Mouse (Mus musculus) T-helper 17 cell (primary cell): ENCODE results near the gene Srsf1.

Source experiments
- in situ Hi-C, 2 experiments: fragments of 300-600 bp; cut with MboI, MseI; formaldehyde crosslinking; loops; 1 replicate in 1 of 2; 2 replicates in 1 of 2; pipeline ENCODE4 v1.15.1; 2025; ENCODE audit warnings: high pct_unique_total_duplicates in 2 of 2

Srsf1 gene

GRCm38 (mm10) chr11:88046944-88047794, at the start of gene Srsf1:
Gene Srsf1 (plus strand): TSS chr11:88047373.
- in situ Hi-C loops: loop anchor here (5.0 to 10.0 kb wide), 2 partner anchors 75 to 322 kb away; no protein-coding TSS in a partner anchor

- in situ Hi-C loops: no loop called here
Measured at GRCm38 (mm10) chr11:87999751-88000150, 47.4 kb upstream of the Srsf1 start.

- in situ Hi-C loops: no loop called here
Measured at GRCm38 (mm10) chr11:88002738-88003137, 44.4 kb upstream of the Srsf1 start.

- in situ Hi-C loops: no loop called here
Measured at GRCm38 (mm10) chr11:88004123-88004522, 43.0 kb upstream of the Srsf1 start.

- in situ Hi-C loops: no loop called here
Measured at GRCm38 (mm10) chr11:88008641-88009040, 38.5 kb upstream of the Srsf1 start.

GRCm38 (mm10) chr11:88009542-88010190, 37.5 kb upstream of the Srsf1 start:
- in situ Hi-C loops: no loop called here

- in situ Hi-C loops: no loop called here
Measured at GRCm38 (mm10) chr11:88011208-88011913, 35.8 kb upstream of the Srsf1 start.

GRCm38 (mm10) chr11:88011914-88012419, 35.2 kb upstream of the Srsf1 start:
- in situ Hi-C loops: no loop called here

- in situ Hi-C loops: no loop called here
Measured at GRCm38 (mm10) chr11:88012621-88013244, 34.4 kb upstream of the Srsf1 start.

GRCm38 (mm10) chr11:88013632-88014031, 33.5 kb upstream of the Srsf1 start:
- in situ Hi-C loops: no loop called here

- in situ Hi-C loops: no loop called here
Measured at GRCm38 (mm10) chr11:88015161-88015560, 32.0 kb upstream of the Srsf1 start.

- in situ Hi-C loops: no loop called here
Measured at GRCm38 (mm10) chr11:88015795-88016194, 31.4 kb upstream of the Srsf1 start.

GRCm38 (mm10) chr11:88023933-88024332, 23.2 kb upstream of the Srsf1 start:
- in situ Hi-C loops: no loop called here

- in situ Hi-C loops: no loop called here
Measured at GRCm38 (mm10) chr11:88027391-88028035, 19.7 kb upstream of the Srsf1 start.

- in situ Hi-C loops: no loop called here
Measured at GRCm38 (mm10) chr11:88028193-88028684, 18.9 kb upstream of the Srsf1 start.

- in situ Hi-C loops: no loop called here
Measured at GRCm38 (mm10) chr11:88030219-88030618, 17.0 kb upstream of the Srsf1 start.

GRCm38 (mm10) chr11:88030836-88031235, 16.3 kb upstream of the Srsf1 start:
- in situ Hi-C loops: no loop called here

GRCm38 (mm10) chr11:88031753-88032152, 15.4 kb upstream of the Srsf1 start:
- in situ Hi-C loops: no loop called here

GRCm38 (mm10) chr11:88035970-88036369, 11.2 kb upstream of the Srsf1 start:
- in situ Hi-C loops: no loop called here

GRCm38 (mm10) chr11:88036761-88037251, 10.4 kb upstream of the Srsf1 start:
- in situ Hi-C loops: no loop called here

GRCm38 (mm10) chr11:88037386-88037785, 9.8 kb upstream of the Srsf1 start:
- in situ Hi-C loops: no loop called here
